Mouse (Mus musculus): ENCODE measurements at regions not wholly inside any gene's neighbourhood (a gene's known extent, or its start where the extent isn't known, plus 50 kb on each side); places are given as distances from the start of the nearest gene placed in this dataset.

- TF ChIP-seq POLR2A (IDR thresholded peaks at IDR 0.05; ENCODE audit: borderline replicate concordance, insufficient read depth, low read length) (no peak), CTCF (IDR thresholded peaks at IDR 0.05; ENCODE audit: borderline replicate concordance, insufficient read depth, low read depth, low read length) (no peak)
Observed at GRCm38 (mm10) chr17:81180813-81181424, 116.0 kb upstream of the Thumpd2 start.

All from cerebellum, adult 2 months (tissue).